9 mouse cellular contexts compared by ENCODE assay signal in genomic region chr5:149552742-149553141, GRCm38 (mm10). TPM values are rescaled to one million over a fixed set of nuclear protein-coding genes. Genes with fewer than 3 reads are reported as not detected.
A peak's percentile ranks its signal among the peaks of the same experiment; 100 is the strongest.
DNase-seq lines count a peak whose midpoint lies in the region; ATAC-seq lines count a peak whose summit lies in the region.
"Had no signal": no experiment of that assay in that cellular context is flagged by ENCODE, and none has a peak within 500 bp of the region (broad histone marks: within the 10 kb centered on the region; RNA-seq: fewer than 3 reads in every experiment).

No protein-coding gene starts in this region.

- no peak overlapping the region for H3K4me2 ChIP-seq in hindbrain, embryonic 16.5 days (ENCODE audit: low read length)
- H3K4me2 ChIP-seq: intestine, embryonic 15.5 days had no signal

- ATAC-seq in hindbrain, embryonic 16.5 days: no peak
- ATAC-seq: intestine, embryonic 15.5 days had no signal

- DNase-seq in hindbrain, embryonic 10.5 days (ENCODE audit: low spot score): peak; percentile 15
- DNase-seq in A20 (ENCODE audit: low read depth, low spot score) (peak; percentile 55), WW6 (ENCODE audit: low read depth, low spot score) (peak; percentile 54)
- peak; percentile 44 for DNase-seq in lung, postnatal 36 days
- DNase-seq in ovary, postnatal 14 days (ENCODE audit: low spot score): no peak
- no peak for DNase-seq in cerebellum, postnatal 25 days
- DNase-seq in yolk sac, embryonic 10.5 days (ENCODE audit: low spot score): no peak

- no peaks in the 10 kb centered on the region for H3K27me3 ChIP-seq in hindbrain, embryonic 10.5 days (ENCODE audit: insufficient read depth, poor library complexity, severe bottlenecking)
- no peaks in the 10 kb centered on the region for H3K27me3 ChIP-seq in hindbrain, embryonic 16.5 days (replicated peaks; ENCODE audit: control insufficient read depth, insufficient read depth, low read length)
- H3K27me3 ChIP-seq: intestine, embryonic 15.5 days had no signal

- no peak overlapping the region for H3K9ac ChIP-seq in hindbrain, embryonic 16.5 days (ENCODE audit: low read depth, low read length)
- H3K9ac ChIP-seq: intestine, embryonic 15.5 days had no signal

- H3K4me1 ChIP-seq in hindbrain, embryonic 10.5 days (replicated peaks): no peaks in the 10 kb centered on the region
- H3K4me1 ChIP-seq in hindbrain, embryonic 16.5 days (ENCODE audit: control insufficient read depth, insufficient read depth, low read depth, low read length): no peaks in the 10 kb centered on the region
- H3K4me1 ChIP-seq: intestine, embryonic 15.5 days had no signal

- WGBS in hindbrain, embryonic 10.5 days: 49% methylated on average over 9 of the region's 9 CpGs
- 48% methylated on average over 9 of the region's 9 CpGs for WGBS in hindbrain, embryonic 16.5 days

- H3K9me3 ChIP-seq in hindbrain, embryonic 10.5 days: peaks cover 4% of the 10 kb centered on the region; the same call in 1 of the 2 replicates
- H3K9me3 ChIP-seq in hindbrain, embryonic 16.5 days (ENCODE audit: control insufficient read depth, low read length): peaks cover 4% of the 10 kb centered on the region; the same call in 1 of the 2 replicates
- H3K9me3 ChIP-seq: intestine, embryonic 15.5 days had no signal

- no peaks in the 10 kb centered on the region for H3K36me3 ChIP-seq in hindbrain, embryonic 10.5 days
- no peaks in the 10 kb centered on the region for H3K36me3 ChIP-seq in hindbrain, embryonic 16.5 days (ENCODE audit: control insufficient read depth, insufficient read depth, low read length)
- H3K36me3 ChIP-seq: intestine, embryonic 15.5 days had no signal

- H3K27ac ChIP-seq in hindbrain, embryonic 10.5 days: no peak overlapping the region
- H3K27ac ChIP-seq in hindbrain, embryonic 16.5 days (ENCODE audit: low read depth, low read length): no peak overlapping the region
- H3K27ac ChIP-seq: intestine, embryonic 15.5 days had no signal

- no peak overlapping the region for H3K4me3 ChIP-seq in hindbrain, embryonic 10.5 days
- H3K4me3 ChIP-seq in hindbrain, embryonic 16.5 days (ENCODE audit: low read length): no peak overlapping the region
- H3K4me3 ChIP-seq: intestine, embryonic 15.5 days had no signal

RNA-seq across cellular contexts. Expression of gene Wdr95, which starts 24.3 kb away (rescaled TPM):
- polyA plus RNA-seq in hindbrain, embryonic 10.5 days (2016; fragmentation: Nextera tagmentation; extraction: Ambion mirVana): 0.08 TPM in 1 of 2 replicates, not detected in the other
- polyA plus RNA-seq in hindbrain, embryonic 16.5 days (2015; fragmentation: Nextera tagmentation; extraction: Ambion mirVana): 0.24 TPM in 2 replicates
- polyA plus RNA-seq: intestine, embryonic 15.5 days had no signal

Comparison
In these comparisons a context has a peak if more than half of its experiments do, and no peak if none do; other contexts are left out.
1. DNase-seq: peak in hindbrain, embryonic 10.5 days (single experiment), A20 (single experiment), WW6 (single experiment) and lung, postnatal 36 days (single experiment); none in ovary, postnatal 14 days (single experiment), cerebellum, postnatal 25 days (0 of 2) and yolk sac, embryonic 10.5 days (single experiment).